Mouse (Mus musculus): ENCODE data around the gene Cdan1.

GRCm38 (mm10) chr2:120731167-120731862, 118.6 kb downstream of the Cdan1 start:
- TF ChIP-seq POLR2A (IDR thresholded peaks at IDR 0.05; ENCODE audit: borderline replicate concordance, low read depth, low read length) (no peak), CTCF (IDR thresholded peaks at IDR 0.05; ENCODE audit: low read depth, low read length) (no peak)

All from bone marrow macrophage, adult 2 months (primary cell).